Mouse (Mus musculus) heart, postnatal 25 days (tissue): ENCODE results near the gene Atf3. TPM values are rescaled to one million over a fixed set of nuclear protein-coding genes. Genes with fewer than 3 reads are reported as not detected.
"Not testable (repeated sequence)": the region's sequence is repeated elsewhere in the genome, so short reads cannot be mapped to it uniquely, and the experiment has no call there.

Experiments
- DNase-seq: peaks from one replicate; pipeline ENCODE4 v3.0.0; 2022; ENCODE audit warnings: low spot score
- intact Hi-C: fragments of 180-260 bp; cut with DNase I; formaldehyde crosslinking; loops from one replicate; pipeline ENCODE4 v1.15.1; 2025
- total RNA-seq, 2 experiments: library from RNA; stranded (reverse); gene quantifications; 2 replicates each; pipeline ENCODE4 v1.2.3; 2021

Atf3 gene
- total RNA-seq, 2 experiments from 2014 or later, result 4.9 to 6.0 TPM

DNA sequence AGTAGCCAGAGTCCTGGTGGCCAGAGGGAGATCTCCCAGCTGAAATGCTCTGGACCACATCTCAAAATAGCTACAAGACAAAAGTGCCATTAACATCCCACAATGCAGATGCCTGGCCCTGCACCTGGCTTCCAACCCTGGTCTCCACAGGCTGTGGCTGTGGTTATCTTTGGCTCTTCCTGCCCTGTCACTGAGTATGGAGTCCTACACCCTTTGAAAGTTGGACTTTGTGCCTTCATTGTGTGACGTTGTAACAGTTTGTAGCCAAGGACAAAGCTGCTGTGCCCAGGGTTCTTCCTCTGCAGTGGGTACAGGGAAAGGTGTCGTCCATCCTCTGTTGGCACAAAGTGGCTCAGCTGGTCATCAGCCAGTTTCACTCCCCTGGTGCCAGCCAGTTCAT, 47.4 kb downstream of the Atf3 start:
- intact Hi-C loops, result no loop called here
- no peak for DNase-seq

DNA sequence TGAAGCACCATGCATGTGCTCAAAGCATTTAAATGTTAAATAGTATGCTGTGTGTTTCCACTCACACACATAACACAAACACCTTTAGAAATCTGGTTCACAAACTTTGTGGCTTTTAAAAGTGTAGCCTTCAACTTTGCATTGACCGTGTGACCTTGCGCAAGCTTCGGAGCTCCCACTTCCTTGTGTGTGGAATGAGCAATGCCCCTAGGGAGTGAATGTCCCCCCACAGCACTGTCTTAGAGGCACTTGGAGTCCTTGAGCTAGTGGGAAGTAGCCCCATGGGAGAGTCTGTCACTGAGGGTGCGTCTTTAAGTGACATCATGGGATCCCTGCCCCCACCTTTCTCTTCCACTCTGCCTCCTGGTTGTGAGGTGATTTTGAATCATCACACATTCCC, 51.6 kb downstream of the Atf3 start:
- intact Hi-C loops, result no loop called here
- DNase-seq, result no peak

DNA sequence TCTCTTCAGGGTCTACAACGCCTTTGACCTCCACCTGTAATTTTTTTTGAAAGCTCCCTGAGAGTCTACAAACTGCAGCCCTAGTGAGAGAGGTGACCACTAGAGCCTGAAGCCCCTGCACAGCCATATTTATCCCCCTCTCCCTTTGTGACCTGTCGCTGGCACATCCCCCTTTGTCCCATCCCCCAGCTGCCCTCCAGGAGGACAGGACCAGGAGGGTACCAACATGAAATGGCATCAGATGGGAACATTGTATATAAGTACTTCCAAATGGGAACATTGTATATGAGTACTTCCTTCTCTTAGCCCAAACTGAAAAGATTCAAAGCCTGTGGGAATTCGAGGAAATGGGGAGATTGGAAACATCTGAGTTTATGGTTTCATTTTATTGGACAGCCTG, 53.1 kb downstream of the Atf3 start, which contains the start of gene Fam71a:
Fam71a (minus strand) TSS at position 101 of the 400 bp plus-strand sequence.
- no peak for DNase-seq
- intact Hi-C loops, result no loop called here

DNA sequence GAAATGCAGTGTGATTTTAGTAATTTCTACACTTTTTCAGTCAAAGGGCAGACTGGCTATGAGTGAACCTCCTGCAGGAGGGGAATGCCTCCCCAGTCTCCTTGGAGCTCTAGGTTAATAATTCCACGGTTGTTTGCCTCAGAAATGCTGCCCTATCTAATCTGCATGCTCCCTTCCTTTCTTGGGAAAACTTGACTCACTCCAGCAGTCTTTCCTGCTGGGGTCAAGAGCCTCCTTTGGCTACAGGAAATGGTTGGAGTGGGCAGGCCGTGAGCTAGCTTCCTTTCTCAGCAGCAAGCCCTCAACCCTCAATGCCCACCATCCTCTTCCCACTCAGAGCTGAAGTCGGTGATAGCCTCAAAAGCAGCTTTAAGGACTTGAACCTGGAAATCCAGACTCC, 63.5 kb downstream of the Atf3 start:
- DNase-seq, result no peak
- intact Hi-C loops, result loop anchor here (5.0 kb wide), 1 partner anchor 123 kb away; no protein-coding TSS in a partner anchor

DNA sequence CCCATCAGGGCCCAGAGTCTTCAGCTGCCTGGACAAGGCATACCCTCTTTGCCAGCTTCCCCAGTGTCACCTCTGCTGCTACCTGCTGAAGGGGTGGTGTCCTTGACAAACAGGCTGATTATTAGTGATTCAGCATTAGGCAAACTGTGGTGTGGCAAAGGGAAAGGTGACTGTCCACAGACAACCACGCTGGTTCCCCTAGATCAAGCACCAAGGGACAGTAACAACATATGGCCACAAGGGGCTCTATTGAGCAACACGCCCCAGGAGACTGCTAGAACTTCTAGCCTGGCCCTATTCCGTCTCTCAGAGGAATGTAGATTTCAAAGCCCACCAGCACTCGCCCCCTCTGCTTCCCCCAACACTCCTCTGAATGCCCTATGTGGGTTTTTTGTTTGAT, 64.8 kb downstream of the Atf3 start:
- intact Hi-C loops, result loop anchor here (5.0 kb wide), 1 partner anchor 124 kb away; no protein-coding TSS in a partner anchor
- DNase-seq, result no peak

DNA sequence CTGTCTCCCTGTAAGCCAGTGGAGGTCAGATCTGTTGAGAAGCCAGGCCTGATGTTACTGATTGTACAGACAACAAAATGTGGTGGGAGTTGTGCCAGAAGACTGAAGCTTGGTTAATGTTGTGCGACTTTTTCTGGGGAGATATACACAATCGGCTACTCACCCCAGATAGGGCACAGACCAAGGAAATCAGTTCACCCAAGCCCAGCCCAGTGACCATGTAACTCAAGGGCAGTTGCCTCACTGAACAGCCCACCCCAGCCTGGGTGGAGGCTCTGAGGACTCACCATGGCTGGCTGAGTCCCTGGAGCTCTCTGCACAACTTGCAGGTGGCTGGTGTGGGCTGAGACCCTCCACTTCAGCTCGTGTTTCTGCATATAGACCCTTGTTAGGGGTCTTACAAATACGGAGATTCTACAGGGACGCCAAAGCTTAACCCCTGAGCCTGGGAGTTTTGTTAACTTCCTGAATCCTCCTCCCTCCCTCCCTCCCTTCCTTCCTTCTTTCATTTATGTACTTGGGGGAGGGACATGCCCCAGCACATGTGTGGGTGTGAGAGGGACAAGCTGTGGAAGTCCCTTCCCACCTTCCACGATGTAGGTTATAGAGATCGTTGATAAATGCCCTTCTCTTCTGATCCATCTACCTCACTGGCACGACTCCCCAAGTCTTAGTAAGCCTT, 66.8 kb downstream of the Atf3 start:
- DNase-seq, result no peak
- intact Hi-C loops, result loop anchor here (5.0 kb wide), 1 partner anchor 126 kb away; no protein-coding TSS in a partner anchor

DNA sequence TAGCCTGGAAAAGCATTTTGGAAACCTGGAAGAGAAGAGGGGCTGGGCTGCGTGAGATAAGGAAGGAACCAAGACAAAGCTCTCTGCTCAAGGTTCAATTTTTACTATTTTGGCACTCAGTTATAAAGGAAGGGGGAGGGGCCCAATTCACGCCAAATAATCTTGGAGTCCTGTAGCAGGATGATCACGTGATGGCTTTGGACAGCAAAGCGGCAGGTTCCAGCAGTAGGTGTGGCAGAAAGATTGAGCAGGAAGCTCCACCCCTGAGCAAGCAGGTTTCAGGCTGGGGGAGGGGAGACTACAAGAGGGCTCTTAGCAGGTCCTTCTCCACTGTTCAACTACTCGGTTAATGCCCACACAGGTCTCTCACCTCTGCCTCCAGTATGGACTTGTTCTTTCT, 68.3 kb downstream of the Atf3 start:
- intact Hi-C loops, DNase-seq: not testable (repeated sequence)

DNA sequence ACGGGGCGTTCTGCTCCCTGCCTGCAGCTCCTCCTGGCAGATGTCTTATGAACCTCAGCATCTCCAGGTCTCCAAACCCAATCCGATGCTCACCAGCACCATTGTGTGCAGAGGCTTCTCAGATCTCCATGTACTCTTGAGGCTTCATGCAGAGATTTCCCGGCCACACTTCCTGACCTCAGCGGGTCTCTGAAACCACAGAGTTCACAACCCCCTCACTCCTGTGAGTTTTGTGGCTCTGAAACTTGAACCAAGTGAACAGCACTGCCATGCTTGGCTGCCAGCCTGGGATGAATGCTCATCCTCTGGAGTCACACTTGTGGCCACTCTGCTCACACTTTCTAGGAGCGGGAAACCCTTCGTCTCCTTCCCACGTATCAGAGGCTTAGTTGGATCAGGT, 76.9 kb downstream of the Atf3 start:
- intact Hi-C loops, result no loop called here
- no peak for DNase-seq

DNA sequence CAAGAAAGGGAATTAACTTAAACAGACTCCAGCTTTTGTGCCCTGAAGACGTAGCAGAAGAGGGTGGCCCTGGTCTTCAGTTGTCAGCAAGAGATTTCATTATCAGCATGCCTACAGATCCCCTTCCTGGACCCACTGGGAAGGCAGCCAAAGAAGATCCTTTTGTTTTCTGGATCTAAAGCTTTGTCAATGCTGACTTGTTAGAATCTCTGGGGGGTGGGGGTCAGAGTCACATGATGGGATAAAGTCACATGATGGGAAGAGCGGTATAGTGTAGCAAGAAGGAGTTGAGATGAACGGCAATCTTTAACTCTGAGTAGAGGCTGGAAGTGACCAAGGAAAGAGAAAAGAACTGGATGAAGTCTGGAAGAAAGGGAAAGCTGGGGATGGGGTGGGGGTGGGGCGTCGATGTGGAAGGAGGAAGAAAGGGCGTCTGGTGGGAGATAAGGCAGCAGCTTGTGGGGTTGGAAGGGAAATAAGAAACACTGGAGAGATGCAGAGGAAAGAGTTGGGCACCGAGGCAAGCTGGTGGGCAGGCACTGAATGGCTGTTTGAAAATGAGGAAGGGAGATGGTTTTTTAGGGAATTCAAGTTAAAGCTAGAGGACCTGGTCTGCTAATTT, 78.9 kb downstream of the Atf3 start:
- intact Hi-C loops, result no loop called here
- DNase-seq, result no peak

DNA sequence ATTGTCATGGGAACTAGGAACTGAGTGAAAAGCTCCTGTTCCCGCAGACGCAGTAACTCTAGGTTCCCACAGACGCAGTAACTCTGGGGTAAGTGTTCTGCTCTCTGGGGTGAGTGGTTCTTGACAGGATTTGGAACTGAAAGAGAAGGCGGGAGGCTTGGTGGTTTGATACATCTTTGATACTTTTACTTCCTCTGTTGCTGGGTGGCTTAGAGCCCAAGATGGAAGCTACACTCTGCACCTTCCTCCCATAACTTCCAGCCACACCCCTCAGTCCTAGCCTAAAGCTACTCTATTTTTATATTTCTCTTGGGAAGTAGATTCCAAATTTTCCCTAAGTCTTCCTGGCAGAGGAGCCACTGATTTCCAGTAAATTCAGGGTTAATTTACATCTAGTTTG, 79.4 kb downstream of the Atf3 start:
- intact Hi-C loops, result no loop called here
- no peak for DNase-seq

DNA sequence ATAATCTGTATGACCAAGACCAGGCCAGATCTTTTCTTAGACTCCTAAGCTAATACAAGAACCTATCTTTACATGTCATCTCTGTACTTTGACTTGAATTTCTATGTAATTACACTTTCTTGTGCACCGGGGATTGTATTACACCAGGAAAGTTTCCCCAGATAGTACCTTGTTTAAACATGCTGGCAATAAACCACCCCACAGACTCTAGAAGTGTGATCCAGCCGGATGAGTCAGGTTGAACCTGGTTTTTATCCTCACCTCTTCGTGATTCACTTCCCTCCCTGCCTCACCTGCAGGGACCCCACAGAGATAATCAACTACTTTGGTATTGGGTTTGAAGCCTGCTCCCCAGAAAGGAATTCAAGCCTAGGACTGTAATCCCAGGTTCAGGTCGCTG, 82.4 kb downstream of the Atf3 start:
- DNase-seq, result no peak
- intact Hi-C loops, result no loop called here

DNA sequence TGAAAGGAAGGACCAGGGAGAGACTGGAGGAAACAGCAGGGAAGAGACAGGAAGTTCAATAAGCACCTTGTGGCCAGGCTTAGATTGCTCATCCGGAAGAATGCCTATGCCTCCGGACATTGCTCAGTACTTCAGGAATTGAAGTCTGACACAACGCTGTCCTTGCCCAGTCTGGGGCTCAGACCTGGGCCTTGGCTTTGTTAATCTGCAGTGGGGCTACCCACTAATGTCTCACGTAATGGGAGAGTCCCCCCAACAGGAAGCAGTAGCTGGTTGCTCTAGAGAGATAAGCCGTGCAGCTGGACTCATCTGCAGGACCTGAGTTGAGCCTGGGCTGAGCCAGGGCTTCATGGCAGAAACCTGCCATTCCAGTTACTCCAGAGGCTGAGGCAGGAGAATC, 84.9 kb downstream of the Atf3 start:
- intact Hi-C loops, result no loop called here

DNA sequence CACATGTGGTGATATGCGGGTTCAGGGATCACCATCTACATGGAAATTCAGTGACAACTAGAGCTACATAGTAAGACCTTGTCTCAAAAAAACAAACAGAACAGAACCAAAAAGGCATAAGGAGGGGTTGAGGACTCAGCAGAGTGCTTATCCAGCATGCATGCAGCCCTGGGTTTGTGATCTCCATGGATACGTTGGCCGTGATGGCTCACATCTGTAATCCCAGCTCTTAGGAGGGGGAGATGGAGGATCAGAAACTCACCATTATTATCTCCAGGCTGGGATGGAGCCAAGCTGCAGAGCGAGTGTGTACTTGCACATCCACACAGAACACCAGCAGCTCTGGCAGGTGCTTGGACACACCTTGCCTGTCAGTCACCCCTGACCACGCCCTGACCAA, 85.6 kb downstream of the Atf3 start:
- intact Hi-C loops, result no loop called here
- no peak for DNase-seq

More for the DNA sequence above, 84.9 kb downstream of the Atf3 start:
- no peak for DNase-seq

DNA sequence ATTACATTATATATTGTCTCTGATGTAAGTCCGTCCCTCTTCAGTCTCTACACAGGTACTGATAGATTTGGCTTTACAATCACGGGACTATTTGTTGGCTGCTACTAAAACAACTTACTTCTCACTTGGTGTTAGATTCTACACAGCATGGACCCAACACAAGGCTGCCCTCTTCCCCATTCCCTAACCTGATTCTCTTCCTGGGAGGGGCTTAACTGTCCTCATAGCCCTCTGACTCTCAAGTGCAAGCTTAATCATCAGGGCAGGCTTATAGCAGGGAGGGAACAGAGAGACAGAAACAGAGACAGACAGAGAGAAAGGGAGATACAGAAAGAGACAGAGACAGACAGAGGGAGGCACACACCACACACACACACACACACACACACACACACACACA, 86.1 kb downstream of the Atf3 start:
- no peak for DNase-seq
- intact Hi-C loops, result no loop called here

DNA sequence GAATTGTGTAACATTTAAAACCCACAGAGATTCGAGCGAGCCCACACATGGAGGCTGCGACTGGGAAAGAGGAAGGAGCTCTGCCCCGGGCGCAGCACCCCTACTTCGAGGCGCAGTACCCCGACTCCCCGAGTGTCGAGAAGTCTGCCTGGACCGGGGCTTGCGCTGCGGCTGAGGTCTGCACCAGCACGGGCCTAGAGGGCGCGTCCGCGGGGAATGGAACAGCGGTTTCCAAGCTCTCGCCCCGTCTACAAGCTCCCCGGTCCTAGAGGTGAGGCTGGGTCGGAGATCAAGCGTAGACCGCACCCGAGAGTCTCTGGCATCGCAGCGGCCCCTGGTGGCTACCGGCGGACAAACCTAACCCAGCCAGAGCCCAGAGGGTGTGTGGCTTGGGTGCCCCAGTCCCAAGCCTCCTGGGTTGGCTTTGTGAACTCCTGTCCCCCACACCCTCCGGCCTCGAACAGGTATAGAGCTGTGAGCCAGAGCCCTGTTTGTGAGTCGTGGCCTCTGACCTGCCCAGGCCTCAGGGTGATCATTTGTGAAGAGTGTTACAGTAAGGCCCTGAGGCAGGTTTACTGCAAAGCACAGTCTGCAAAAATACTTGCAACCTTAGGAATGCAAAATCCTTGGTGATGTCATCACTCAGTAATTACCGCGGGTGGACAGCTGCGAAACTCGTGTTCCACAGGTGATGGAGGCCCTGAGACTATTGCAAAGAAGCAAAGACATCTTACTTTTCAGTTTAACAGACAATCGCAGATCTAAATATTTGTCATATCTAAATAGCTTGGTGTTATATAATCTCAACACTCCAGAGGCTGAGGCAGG, 91.8 kb downstream of the Atf3 start:
- intact Hi-C loops, result loop anchor here (2.0 to 5.0 kb wide), 2 partner anchors 49 to 181 kb away; no protein-coding TSS in a partner anchor

DNA sequence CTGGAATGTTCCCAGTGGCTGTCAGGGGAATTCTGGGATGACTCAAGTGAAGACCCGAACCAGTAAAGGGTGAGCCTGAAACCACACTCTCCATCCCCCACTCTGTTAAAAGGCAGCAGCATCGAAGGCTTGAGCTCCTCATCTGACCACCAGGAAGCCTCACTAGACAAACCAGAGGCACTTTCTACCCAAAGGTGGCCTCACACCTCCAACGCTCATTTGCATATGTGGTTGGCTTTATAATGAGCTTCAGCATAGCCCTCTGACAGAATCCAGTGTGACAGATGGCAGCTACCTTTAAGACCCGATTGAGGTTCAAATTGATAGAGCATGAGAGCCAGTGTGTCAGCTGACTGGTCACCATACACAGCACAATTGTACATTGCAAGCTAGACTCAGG, 93.6 kb downstream of the Atf3 start:
- intact Hi-C loops, result no loop called here
- no peak for DNase-seq

More for the DNA sequence above, 91.8 kb downstream of the Atf3 start:
- peak; percentile 40 for DNase-seq

DNA sequence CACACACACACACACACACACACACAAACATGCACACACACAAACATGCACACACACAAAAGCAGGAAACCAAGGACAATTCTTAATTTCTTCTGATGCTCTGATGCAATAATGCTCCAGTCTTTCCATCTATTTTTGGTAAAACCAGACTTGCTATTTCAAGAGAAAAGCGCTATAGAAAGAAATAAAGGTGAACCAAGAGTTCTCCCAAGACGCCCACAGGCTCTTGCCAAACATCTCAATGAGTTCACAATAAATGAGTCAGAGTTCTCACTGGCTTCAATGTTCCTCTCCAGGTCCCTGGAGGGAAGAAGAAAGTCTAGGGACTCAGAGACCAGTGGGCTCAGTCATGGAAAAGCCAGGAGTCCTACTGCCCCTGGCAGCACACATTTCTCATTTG, 94.1 kb downstream of the Atf3 start:
- intact Hi-C loops, result no loop called here
- no peak for DNase-seq

DNA sequence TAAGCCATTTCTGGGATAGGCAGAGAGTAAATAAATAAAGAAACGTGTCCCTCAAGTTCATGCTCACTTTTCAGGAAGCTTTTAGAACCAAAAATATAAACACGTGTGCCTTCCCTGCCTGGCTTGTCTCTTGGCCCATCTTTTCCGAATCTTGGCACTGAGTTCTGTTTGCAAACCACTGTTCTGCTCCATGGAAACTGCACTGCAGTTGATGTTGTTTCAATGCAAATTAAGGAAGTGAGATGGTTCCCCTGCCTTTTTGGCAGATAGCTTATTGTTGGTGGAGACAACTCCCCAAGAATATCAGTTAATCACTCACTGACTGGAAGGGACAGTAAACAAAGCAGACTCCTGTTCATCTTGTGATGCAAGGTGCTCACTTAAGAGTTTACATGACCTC, 95.1 kb downstream of the Atf3 start:
- DNase-seq, result no peak
- intact Hi-C loops, result no loop called here
